Mouse (Mus musculus) megakaryocyte, embryonic 14.5 days (primary cell): ENCODE measurements around the gene Dyrk1a.

Experiments used
- FLI1 ChIP-seq: IDR thresholded peaks from 2 replicates; pipeline ENCODE4 v1.6.1; 2012; ENCODE audit warnings: low read length, inconsistent platforms, mixed read lengths
- GATA1 ChIP-seq: IDR thresholded peaks from 3 replicates; pipeline ENCODE4 v1.6.1; 2012; ENCODE audit warnings: mixed read lengths, low read length, inconsistent platforms, borderline replicate concordance

GRCm38 (mm10) chr16:94632424-94632963 is 62.7 kb downstream of the Dyrk1a start:
- no peak for TF ChIP-seq GATA1
- TF ChIP-seq FLI1, result no peak
